ENCODE assay signal across 16 mouse cellular contexts in the genomic region with DNA sequence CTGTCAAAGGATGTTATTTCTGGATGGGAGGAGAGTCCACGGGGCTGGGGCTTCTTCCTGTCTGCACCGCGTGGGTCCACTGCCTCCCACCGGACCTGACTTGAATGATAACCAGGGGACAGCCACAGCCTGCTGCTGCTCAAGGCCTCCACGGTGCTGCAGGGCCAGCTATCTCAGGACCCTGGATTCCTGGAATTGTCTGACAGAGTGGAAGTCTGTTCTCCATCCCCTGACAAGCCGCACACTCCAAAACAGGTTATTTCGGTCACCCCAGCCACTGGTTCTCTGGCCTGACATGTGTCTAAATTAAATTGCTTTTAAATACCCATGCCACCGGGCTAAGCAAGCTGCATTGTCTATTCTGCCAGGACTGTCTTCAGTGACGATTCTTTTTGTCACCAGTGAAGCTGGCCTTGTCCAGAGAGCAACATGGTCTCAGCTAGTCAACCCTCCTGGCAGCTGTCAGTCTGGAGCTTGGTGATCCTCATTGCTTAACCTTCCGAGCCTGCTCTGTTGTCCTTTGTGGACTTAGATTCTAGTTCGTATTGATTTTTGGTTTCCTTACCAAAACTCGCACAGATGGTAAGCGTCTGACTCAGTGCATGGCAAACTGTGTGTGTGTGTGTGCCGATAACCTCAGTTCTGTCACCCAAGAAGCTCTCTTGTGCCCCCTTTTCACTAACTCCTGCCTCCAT. TPM values are rescaled to one million over a fixed set of nuclear protein-coding genes. Genes with fewer than 3 reads are reported as not detected.
DNase-seq lines count a peak whose midpoint lies in the region; ATAC-seq and TF ChIP-seq lines count a peak whose summit lies in the region.
"Had no signal": no experiment of that assay in that cellular context is flagged by ENCODE, and none has a peak within 500 bp of the region (broad histone marks: within the 10 kb centered on the region; RNA-seq: fewer than 3 reads in every experiment).

No protein-coding gene starts in this region.

- 23% methylated on average over 14 of the region's 14 CpGs for WGBS in liver, adult 2 months
- 65% methylated on average over 14 of the region's 14 CpGs for WGBS in embryonic facial prominence, embryonic 10.5 days
- 22% methylated on average over 14 of the region's 14 CpGs for WGBS in heart, embryonic 11.5 days (ENCODE audit: insufficient replicate concordance)
- WGBS in hindbrain, embryonic 14.5 days: 42% methylated on average over 14 of the region's 14 CpGs

- no peaks in the 10 kb centered on the region for H3K36me3 ChIP-seq in liver, adult 2 months (ENCODE audit: control insufficient read depth, insufficient read depth, low read length)
- H3K36me3 ChIP-seq in embryonic facial prominence, embryonic 10.5 days (replicated peaks): no peaks in the 10 kb centered on the region
- H3K36me3 ChIP-seq in heart, embryonic 11.5 days (ENCODE audit: control insufficient read depth, insufficient read depth, low read length): no peaks in the 10 kb centered on the region
- no peaks in the 10 kb centered on the region for H3K36me3 ChIP-seq in hindbrain, embryonic 14.5 days (replicated peaks; ENCODE audit: control insufficient read depth, insufficient read depth)

- no peaks in the 10 kb centered on the region for H3K9me3 ChIP-seq in embryonic facial prominence, embryonic 10.5 days
- no peaks in the 10 kb centered on the region for H3K9me3 ChIP-seq in heart, embryonic 11.5 days (replicated peaks; ENCODE audit: control insufficient read depth, low read length)
- H3K9me3 ChIP-seq in hindbrain, embryonic 14.5 days (ENCODE audit: control insufficient read depth, low read length): no peaks in the 10 kb centered on the region

- peak overlapping the region; percentile 31; the same call in 1 of the 2 replicates for H3K4me3 ChIP-seq in liver, adult 2 months (ENCODE audit: insufficient read depth, low read depth, low read length)
- H3K4me3 ChIP-seq in embryonic facial prominence, embryonic 10.5 days: no peak overlapping the region
- H3K4me3 ChIP-seq in heart, embryonic 11.5 days (ENCODE audit: low read depth, low read length): peak overlapping the region; percentile 21
- no peak overlapping the region for H3K4me3 ChIP-seq in hindbrain, embryonic 14.5 days (replicated peaks; ENCODE audit: low read length)

- H3K4me1 ChIP-seq in liver, adult 2 months (ENCODE audit: control insufficient read depth, insufficient read depth, low read length): peaks cover 21% of the 10 kb centered on the region
- H3K4me1 ChIP-seq in embryonic facial prominence, embryonic 10.5 days: peaks cover 43% of the 10 kb centered on the region
- peaks cover 62% of the 10 kb centered on the region for H3K4me1 ChIP-seq in heart, embryonic 11.5 days (ENCODE audit: control insufficient read depth, insufficient read depth, low read length)
- H3K4me1 ChIP-seq in hindbrain, embryonic 14.5 days (replicated peaks; ENCODE audit: control insufficient read depth, insufficient read depth, low read length): peaks cover 10% of the 10 kb centered on the region; the same call in 1 of the 2 replicates

- H3K79me2 ChIP-seq in liver, adult 2 months (ENCODE audit: control insufficient read depth, insufficient read depth, low read length): peaks cover 12% of the 10 kb centered on the region

- no peak for TF ChIP-seq POLR2A in liver, adult 2 months (IDR thresholded peaks at IDR 0.05; ENCODE audit: extremely low read depth, insufficient read depth, low read length)

- H3K4me2 ChIP-seq in heart, embryonic 11.5 days: peak overlapping the region; percentile 89
- H3K4me2 ChIP-seq in hindbrain, embryonic 14.5 days (replicated peaks): no peak overlapping the region

- no peaks in the 10 kb centered on the region for H3K27me3 ChIP-seq in liver, adult 2 months (ENCODE audit: control insufficient read depth, insufficient read depth, low read length)
- H3K27me3 ChIP-seq in embryonic facial prominence, embryonic 10.5 days (replicated peaks; ENCODE audit: low read depth, poor library complexity, severe bottlenecking): peaks cover 47% of the 10 kb centered on the region
- H3K27me3 ChIP-seq in heart, embryonic 11.5 days (ENCODE audit: control insufficient read depth, insufficient read depth, low read length): peaks cover 6% of the 10 kb centered on the region; the same call in 1 of the 2 replicates
- peaks cover 32% of the 10 kb centered on the region for H3K27me3 ChIP-seq in hindbrain, embryonic 14.5 days (ENCODE audit: control insufficient read depth, insufficient read depth, low read length)

- peak; percentile 83 for ATAC-seq in heart, embryonic 11.5 days (replicated peaks; ENCODE audit: insufficient number of reproducible peaks, low FRiP score, low TSS enrichment)
- ATAC-seq in hindbrain, embryonic 14.5 days (ENCODE audit: low FRiP score): no peak
- ATAC-seq: CD4-positive, CD25-positive, alpha-beta regulatory T cell, adult 4 months; inflammation-experienced regulatory T-cells, adult 6 months had no signal

- peak overlapping the region; percentile 40 for H3K9ac ChIP-seq in liver, adult 2 months (ENCODE audit: low read depth, low read length)
- H3K9ac ChIP-seq in heart, embryonic 11.5 days (ENCODE audit: low read depth, low read length): peak overlapping the region; percentile 59
- H3K9ac ChIP-seq in hindbrain, embryonic 14.5 days: 0 out of 2 replicates have a peak overlapping the region, but pooled peaks have one; percentile 8

- no peak for TF ChIP-seq CTCF in liver, adult 2 months (IDR thresholded peaks at IDR 0.05; ENCODE audit: low read depth, low read length)

- H3K27ac ChIP-seq in liver, adult 2 months (replicated peaks; ENCODE audit: insufficient read depth, low read depth, low read length): peak overlapping the region; percentile 88
- H3K27ac ChIP-seq in embryonic facial prominence, embryonic 10.5 days (replicated peaks): peak overlapping the region; percentile 62; the same call in 1 of the 2 replicates
- peak overlapping the region; percentile 97 for H3K27ac ChIP-seq in heart, embryonic 11.5 days (ENCODE audit: low read depth, low read length)
- no peak overlapping the region for H3K27ac ChIP-seq in hindbrain, embryonic 14.5 days
- H3K27ac ChIP-seq: kidney, postnatal 0 days had no signal

- DNase-seq in liver, adult 2 months (ENCODE audit: extremely low read depth, low read depth, low spot score): peak; percentile 95
- no peak for DNase-seq in liver
- no peak for DNase-seq in embryonic facial prominence, embryonic 10.5 days (ENCODE audit: low spot score)
- DNase-seq in hindbrain, embryonic 14.5 days (ENCODE audit: low spot score): no peak
- DNase-seq in cerebellum, postnatal 4 days (ENCODE audit: low spot score in 2 of 2): no peak
- DNase-seq in adrenal gland, adult 18-20 months (ENCODE audit: low spot score in 2 of 2): no peak
- DNase-seq: cerebellum, adult 8-10 months; gastrocnemius, postnatal 10 days; left cerebral cortex, postnatal 4 days; right cerebral cortex, postnatal 4 days; thymus, postnatal 36 days had no signal

RNA-seq across cellular contexts. Expression of a gene that starts 2.9 kb away (rescaled TPM):
- 7.0 and 9.3 TPM in 2 replicates for total RNA-seq in liver, adult 2 months (2014; rRNA removed)
- polyA plus RNA-seq in liver, adult 2 months (2012; rRNA removed): 6.3 and 7.8 TPM in 2 replicates
- polyA plus RNA-seq in embryonic facial prominence, embryonic 10.5 days (2016; fragmentation: Nextera tagmentation; extraction: Ambion mirVana): 2.3 TPM in 2 replicates
- 31.5 and 33.0 TPM in 2 replicates for polyA plus RNA-seq in heart, embryonic 11.5 days (2014; fragmentation: Nextera tagmentation; extraction: Ambion mirVana)
- polyA plus RNA-seq in hindbrain, embryonic 14.5 days (2014; fragmentation: Nextera tagmentation; extraction: Ambion mirVana): 0.84 and 1.1 TPM in 2 replicates
- 1 to 10 TPM; 3.9 to 4.8 TPM for total RNA-seq in adrenal gland, adult 18-20 months (2021)
- total RNA-seq: layer of hippocampus, postnatal 10 days; left cerebral cortex, postnatal 4 days had no signal

RNA-seq across cellular contexts. Expression of a gene that starts 13.1 kb away (rescaled TPM):
- 1.0 and 1.3 TPM in 2 replicates for total RNA-seq in liver, adult 2 months (2014; rRNA removed)
- polyA plus RNA-seq in liver, adult 2 months (2012; rRNA removed): 2.1 and 2.2 TPM in 2 replicates
- 30.9 and 32.6 TPM in 2 replicates for polyA plus RNA-seq in embryonic facial prominence, embryonic 10.5 days (2016; fragmentation: Nextera tagmentation; extraction: Ambion mirVana)
- polyA plus RNA-seq in heart, embryonic 11.5 days (2014; fragmentation: Nextera tagmentation; extraction: Ambion mirVana): 18.7 and 20.4 TPM in 2 replicates
- polyA plus RNA-seq in hindbrain, embryonic 14.5 days (2014; fragmentation: Nextera tagmentation; extraction: Ambion mirVana): 59.5 and 74.7 TPM in 2 replicates
- 1 to 10 TPM; 6.9 to 8.8 TPM for total RNA-seq in adrenal gland, adult 18-20 months (2021)

RNA-seq across cellular contexts. Expression of a gene that starts 39.6 kb away (rescaled TPM):
- 99.9 and 123 TPM in 2 replicates for total RNA-seq in liver, adult 2 months (2014; rRNA removed)
- 206 and 283 TPM in 2 replicates for polyA plus RNA-seq in liver, adult 2 months (2012; rRNA removed)
- polyA plus RNA-seq in embryonic facial prominence, embryonic 10.5 days (2016; fragmentation: Nextera tagmentation; extraction: Ambion mirVana): 34.1 and 35.6 TPM in 2 replicates
- polyA plus RNA-seq in heart, embryonic 11.5 days (2014; fragmentation: Nextera tagmentation; extraction: Ambion mirVana): 129 and 136 TPM in 2 replicates
- 10.0 and 12.2 TPM in 2 replicates for polyA plus RNA-seq in hindbrain, embryonic 14.5 days (2014; fragmentation: Nextera tagmentation; extraction: Ambion mirVana)
- 100 to 1,000 TPM; 395 to 578 TPM for total RNA-seq in adrenal gland, adult 18-20 months (2021)

RNA-seq across cellular contexts. Expression of a gene that starts 39.8 kb away (rescaled TPM):
- 25.9 and 27.9 TPM in 2 replicates for total RNA-seq in liver, adult 2 months (2014; rRNA removed)
- polyA plus RNA-seq in liver, adult 2 months (2012; rRNA removed): 29.3 and 30.7 TPM in 2 replicates
- 43.9 and 46.9 TPM in 2 replicates for polyA plus RNA-seq in embryonic facial prominence, embryonic 10.5 days (2016; fragmentation: Nextera tagmentation; extraction: Ambion mirVana)
- polyA plus RNA-seq in heart, embryonic 11.5 days (2014; fragmentation: Nextera tagmentation; extraction: Ambion mirVana): 28.3 and 30.3 TPM in 2 replicates
- polyA plus RNA-seq in hindbrain, embryonic 14.5 days (2014; fragmentation: Nextera tagmentation; extraction: Ambion mirVana): 33.2 and 37.6 TPM in 2 replicates
- total RNA-seq in adrenal gland, adult 18-20 months (2021): 10 to 100 TPM; 31.1 to 41.3 TPM

RNA-seq across cellular contexts. Expression of a gene that starts 59.4 kb away (rescaled TPM):
- total RNA-seq in liver, adult 2 months (2014; rRNA removed): 34.0 and 34.9 TPM in 2 replicates
- polyA plus RNA-seq in liver, adult 2 months (2012; rRNA removed): 28.9 and 29.1 TPM in 2 replicates
- polyA plus RNA-seq in embryonic facial prominence, embryonic 10.5 days (2016; fragmentation: Nextera tagmentation; extraction: Ambion mirVana): 60.7 and 61.7 TPM in 2 replicates
- 55.0 and 60.0 TPM in 2 replicates for polyA plus RNA-seq in heart, embryonic 11.5 days (2014; fragmentation: Nextera tagmentation; extraction: Ambion mirVana)
- polyA plus RNA-seq in hindbrain, embryonic 14.5 days (2014; fragmentation: Nextera tagmentation; extraction: Ambion mirVana): 20.5 and 21.5 TPM in 2 replicates
- total RNA-seq in adrenal gland, adult 18-20 months (2021): 10 to 100 TPM; 88.9 to 94.8 TPM

Comparison
In these comparisons a context has a peak if more than half of its experiments do, and no peak if none do; other contexts are left out.
1. H3K4me3 ChIP-seq: peak in liver, adult 2 months (single experiment) and heart, embryonic 11.5 days (single experiment); none in embryonic facial prominence, embryonic 10.5 days (single experiment) and hindbrain, embryonic 14.5 days (single experiment).
2. H3K9ac ChIP-seq: peak in every context shown above with its lines; median percentile 59 in heart, embryonic 11.5 days; 40 in liver, adult 2 months; 8 in hindbrain, embryonic 14.5 days.